Mouse (Mus musculus): ENCODE results near the gene Fam19a1. TPM values are rescaled to one million over a fixed set of nuclear protein-coding genes. Genes with fewer than 3 reads are reported as not detected.
A peak's percentile ranks its signal among the peaks of the same experiment; 100 is the strongest.

Gene Fam19a1
- polyA plus RNA-seq, 1 experiment from 2014 or later, result 24.1 TPM

DNA sequence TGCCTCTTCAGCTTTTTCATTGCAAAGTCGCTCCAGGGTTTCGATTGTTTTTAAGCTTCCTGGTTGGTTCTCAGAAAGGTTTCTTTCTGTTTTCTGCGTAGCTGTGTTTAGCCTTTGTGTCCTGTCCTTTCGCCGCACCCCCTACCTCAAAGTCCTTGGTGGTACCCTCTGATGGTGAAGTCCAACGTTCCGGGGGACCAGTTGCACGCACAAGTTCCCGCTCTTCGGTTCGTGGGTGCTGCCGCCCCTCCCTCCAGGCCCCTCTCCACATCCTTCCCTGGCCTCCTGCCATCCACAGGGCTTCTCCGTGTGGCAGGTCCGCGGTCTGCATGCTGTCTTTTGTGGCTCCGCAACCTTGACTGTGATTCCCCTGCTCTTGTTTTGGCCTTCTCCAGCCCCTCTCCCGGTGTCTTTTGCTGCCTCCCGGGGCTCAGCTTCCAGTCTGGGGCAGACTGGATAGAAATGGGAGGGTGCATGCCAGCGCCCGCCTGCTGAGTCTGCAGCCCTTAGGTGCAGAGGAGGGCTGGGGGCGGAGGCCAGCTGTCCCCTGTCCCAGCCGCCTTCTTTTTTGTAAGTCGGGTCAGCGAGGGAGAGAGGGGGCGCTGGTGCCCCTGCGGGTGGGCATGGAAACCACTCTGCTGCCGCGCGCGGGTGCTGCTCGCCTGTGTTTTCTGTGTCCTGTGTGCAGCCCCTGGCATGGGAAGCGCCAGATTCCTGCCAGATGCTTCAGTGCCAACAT, 3.7 kb downstream of the Fam19a1 start:
- peak overlapping the region; percentile 9; the same call in 1 of the 2 replicates for H3K27ac ChIP-seq (ENCODE audit: low read length)
- peak overlapping the region; percentile 97 for H3K4me2 ChIP-seq (ENCODE audit: low read length)
- peak; percentile 76 for ATAC-seq
- WGBS, result under 1% methylated on average over 32 of the region's 32 CpGs
- no peaks in the 10 kb centered on the region for H3K27me3 ChIP-seq (replicated peaks; ENCODE audit: control insufficient read depth, insufficient read depth, low read length)
- no peaks in the 10 kb centered on the region for H3K9me3 ChIP-seq (ENCODE audit: control insufficient read depth, low read length)
- H3K4me3 ChIP-seq (replicated peaks; ENCODE audit: low read length), result peak overlapping the region; percentile 61
- peaks cover 17% of the 10 kb centered on the region for H3K4me1 ChIP-seq (replicated peaks; ENCODE audit: control insufficient read depth, insufficient read depth, low read length)
- H3K9ac ChIP-seq (replicated peaks; ENCODE audit: low read depth, low read length), result peak overlapping the region; percentile 68
- no peaks in the 10 kb centered on the region for H3K36me3 ChIP-seq (ENCODE audit: control insufficient read depth, insufficient read depth)

DNA sequence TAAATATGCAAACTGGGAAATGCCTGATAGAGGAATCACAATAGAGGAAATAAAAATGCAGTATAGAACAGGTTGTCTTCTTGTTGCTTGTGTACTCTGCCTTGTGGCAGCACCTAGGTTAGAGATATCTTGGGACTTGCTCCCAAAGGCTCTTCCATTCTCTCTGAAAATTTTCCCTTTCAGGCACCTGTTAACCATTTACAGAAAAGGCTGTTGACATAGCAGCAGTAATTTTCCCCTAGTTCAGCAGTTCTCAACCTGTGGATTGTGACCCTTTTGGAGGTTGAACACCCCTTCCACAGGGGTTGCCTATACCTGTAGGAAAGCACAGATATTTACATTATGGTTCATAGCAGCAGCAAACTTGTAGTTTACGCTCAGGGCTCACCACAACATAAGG, 30.4 kb downstream of the Fam19a1 start:
- Histone ChIP-seq H3K9ac (replicated peaks; ENCODE audit: low read depth, low read length) (no peak overlapping the region), H3K4me2 (ENCODE audit: low read length) (no peak overlapping the region), H3K4me3 (replicated peaks; ENCODE audit: low read length) (no peak overlapping the region), H3K4me1 (replicated peaks; ENCODE audit: control insufficient read depth, insufficient read depth, low read length) (no peaks in the 10 kb centered on the region), H3K9me3 (ENCODE audit: control insufficient read depth, low read length) (no peaks in the 10 kb centered on the region), H3K36me3 (ENCODE audit: control insufficient read depth, insufficient read depth) (no peaks in the 10 kb centered on the region), H3K27ac (ENCODE audit: low read length) (no peak overlapping the region), H3K27me3 (replicated peaks; ENCODE audit: control insufficient read depth, insufficient read depth, low read length) (no peaks in the 10 kb centered on the region)
- WGBS, result 97% methylated on average over 1 of the region's 1 CpGs
- ATAC-seq, result no peak

DNA sequence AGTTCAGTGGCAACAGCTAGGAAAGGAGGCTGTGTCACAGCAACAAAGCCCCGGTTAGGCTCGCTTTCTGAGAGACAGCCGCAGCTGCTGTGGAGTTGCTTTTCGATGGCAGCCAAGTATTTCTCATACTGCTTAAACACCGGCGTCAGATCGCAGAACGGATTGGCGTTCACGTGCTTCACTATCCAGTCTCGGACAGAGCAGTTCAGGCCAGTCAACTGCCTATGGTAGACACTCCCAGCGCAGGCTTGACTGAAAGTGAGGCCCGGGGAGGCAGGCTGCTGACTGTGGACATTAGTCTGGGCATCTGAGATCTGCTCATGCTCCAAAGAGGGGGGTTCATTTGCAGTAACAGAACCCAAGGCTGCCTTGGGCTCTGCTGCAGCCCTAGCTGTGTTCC, 52.4 kb downstream of the Fam19a1 start:
- 84% methylated on average over 13 of the region's 13 CpGs for WGBS
- ATAC-seq, result no peak

DNA sequence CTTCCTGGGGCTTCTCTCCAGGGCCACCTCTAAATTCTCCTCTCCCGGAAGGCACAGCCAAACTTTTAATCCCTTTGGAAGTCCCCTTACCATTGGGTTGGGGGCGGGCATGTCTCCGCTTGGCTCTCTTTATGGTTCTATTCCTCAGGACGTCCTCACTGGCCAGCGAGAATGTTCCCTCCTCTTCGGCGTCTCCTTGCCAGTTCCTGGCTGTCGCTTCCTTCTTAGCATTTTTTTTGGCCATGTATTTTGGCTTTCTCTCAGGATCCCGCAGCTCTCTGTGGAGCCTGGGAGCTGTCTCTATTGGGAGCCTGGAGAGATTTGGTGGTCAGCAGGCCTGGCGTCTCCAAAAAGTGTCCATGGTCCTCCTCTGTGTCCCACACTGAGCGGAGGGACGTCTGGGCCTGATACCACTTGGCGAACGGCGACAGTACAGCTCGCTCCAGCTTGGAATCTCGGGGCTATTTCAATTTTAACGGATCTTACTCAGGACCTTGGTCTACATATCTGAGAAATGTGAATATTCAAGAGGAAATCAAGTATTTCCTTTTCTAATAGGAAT, 52.9 kb downstream of the Fam19a1 start, which contains the start of gene 1700123L14Rik:
Gene 1700123L14Rik, minus strand, starts transcription at position 426 of the 562 bp plus-strand sequence.
- no peak for ATAC-seq
- H3K27me3 ChIP-seq (replicated peaks; ENCODE audit: control insufficient read depth, insufficient read depth, low read length), result no peaks in the 10 kb centered on the region
- WGBS, result 85% methylated on average over 18 of the region's 18 CpGs
- no peak within 1 kb of the TSS for H3K4me3 ChIP-seq (replicated peaks; ENCODE audit: low read length)
- no peak within 1 kb of the TSS for H3K27ac ChIP-seq (ENCODE audit: low read length)
- no peak within 1 kb of the TSS for H3K4me2 ChIP-seq (ENCODE audit: low read length)
- no peaks in the 10 kb centered on the region for H3K9me3 ChIP-seq (ENCODE audit: control insufficient read depth, low read length)
- no peaks in the 10 kb centered on the region for H3K36me3 ChIP-seq (ENCODE audit: control insufficient read depth, insufficient read depth)
- no peaks in the 10 kb centered on the region for H3K4me1 ChIP-seq (replicated peaks; ENCODE audit: control insufficient read depth, insufficient read depth, low read length)
- H3K9ac ChIP-seq (replicated peaks; ENCODE audit: low read depth, low read length), result no peak within 1 kb of the TSS

More for the DNA sequence above, 52.4 kb downstream of the Fam19a1 start:
- no peaks in the 10 kb centered on the region for H3K9me3 ChIP-seq (ENCODE audit: control insufficient read depth, low read length)
- no peak overlapping the region for H3K27ac ChIP-seq (ENCODE audit: low read length)
- H3K4me1 ChIP-seq (replicated peaks; ENCODE audit: control insufficient read depth, insufficient read depth, low read length), result no peaks in the 10 kb centered on the region
- H3K4me3 ChIP-seq (replicated peaks; ENCODE audit: low read length), result no peak overlapping the region
- no peak overlapping the region for H3K4me2 ChIP-seq (ENCODE audit: low read length)
- H3K9ac ChIP-seq (replicated peaks; ENCODE audit: low read depth, low read length), result no peak overlapping the region
- no peaks in the 10 kb centered on the region for H3K27me3 ChIP-seq (replicated peaks; ENCODE audit: control insufficient read depth, insufficient read depth, low read length)
- H3K36me3 ChIP-seq (ENCODE audit: control insufficient read depth, insufficient read depth), result no peaks in the 10 kb centered on the region

DNA sequence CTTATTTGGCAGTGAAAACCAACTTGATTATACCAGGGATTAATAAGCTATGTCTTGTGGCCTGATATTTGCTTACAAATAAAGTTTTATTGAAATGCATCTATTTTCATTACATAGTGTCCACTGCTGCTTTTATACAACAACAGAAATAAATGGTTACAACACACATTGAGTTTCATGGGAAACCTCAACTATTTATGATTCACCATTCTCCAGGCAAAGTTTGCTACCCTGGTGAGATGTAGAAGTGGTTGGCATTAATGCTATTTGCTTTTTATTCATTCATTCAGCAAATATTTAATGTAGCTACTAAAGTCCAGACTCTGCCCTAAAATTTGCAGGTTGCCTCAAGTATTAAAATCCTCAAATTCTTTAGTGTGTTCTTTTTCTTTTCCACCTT, 54.1 kb downstream of the Fam19a1 start:
- Histone ChIP-seq H3K36me3 (ENCODE audit: control insufficient read depth, insufficient read depth) (no peaks in the 10 kb centered on the region), H3K4me1 (replicated peaks; ENCODE audit: control insufficient read depth, insufficient read depth, low read length) (no peaks in the 10 kb centered on the region), H3K4me2 (ENCODE audit: low read length) (no peak overlapping the region), H3K27ac (ENCODE audit: low read length) (no peak overlapping the region), H3K4me3 (replicated peaks; ENCODE audit: low read length) (no peak overlapping the region), H3K9ac (replicated peaks; ENCODE audit: low read depth, low read length) (no peak overlapping the region), H3K9me3 (ENCODE audit: control insufficient read depth, low read length) (no peaks in the 10 kb centered on the region), H3K27me3 (replicated peaks; ENCODE audit: control insufficient read depth, insufficient read depth, low read length) (no peaks in the 10 kb centered on the region)
- no peak for ATAC-seq

DNA sequence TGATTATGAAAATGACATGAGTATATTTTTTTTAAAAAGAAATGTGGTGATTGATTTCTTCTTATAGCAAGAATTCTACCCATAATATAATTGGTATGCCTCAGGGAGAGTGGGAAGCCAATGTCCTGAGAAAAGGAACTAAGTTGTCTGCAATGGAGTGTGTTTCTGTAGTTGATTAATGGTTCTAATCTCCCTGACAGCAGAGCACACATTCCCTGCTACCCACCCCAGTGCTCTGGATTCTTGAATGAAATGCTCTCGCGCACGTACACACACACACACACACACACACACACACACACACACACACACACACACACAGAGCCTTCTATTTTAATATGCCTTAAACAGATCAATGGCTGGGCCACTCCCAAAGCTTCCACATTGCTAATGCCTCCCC, 60.7 kb downstream of the Fam19a1 start:
- no peaks in the 10 kb centered on the region for H3K4me1 ChIP-seq (replicated peaks; ENCODE audit: control insufficient read depth, insufficient read depth, low read length)
- H3K9ac ChIP-seq (replicated peaks; ENCODE audit: low read depth, low read length), result no peak overlapping the region
- no peak for ATAC-seq
- no peak overlapping the region for H3K27ac ChIP-seq (ENCODE audit: low read length)
- WGBS, result 100% methylated on average over 3 of the region's 3 CpGs
- no peaks in the 10 kb centered on the region for H3K9me3 ChIP-seq (ENCODE audit: control insufficient read depth, low read length)
- H3K4me2 ChIP-seq (ENCODE audit: low read length), result no peak overlapping the region
- no peaks in the 10 kb centered on the region for H3K36me3 ChIP-seq (ENCODE audit: control insufficient read depth, insufficient read depth)
- H3K4me3 ChIP-seq (replicated peaks; ENCODE audit: low read length), result no peak overlapping the region
- 0 out of 2 replicates have a peak, but pooled peaks cover 5% of the 10 kb centered on the region for H3K27me3 ChIP-seq (replicated peaks; ENCODE audit: control insufficient read depth, insufficient read depth, low read length)

DNA sequence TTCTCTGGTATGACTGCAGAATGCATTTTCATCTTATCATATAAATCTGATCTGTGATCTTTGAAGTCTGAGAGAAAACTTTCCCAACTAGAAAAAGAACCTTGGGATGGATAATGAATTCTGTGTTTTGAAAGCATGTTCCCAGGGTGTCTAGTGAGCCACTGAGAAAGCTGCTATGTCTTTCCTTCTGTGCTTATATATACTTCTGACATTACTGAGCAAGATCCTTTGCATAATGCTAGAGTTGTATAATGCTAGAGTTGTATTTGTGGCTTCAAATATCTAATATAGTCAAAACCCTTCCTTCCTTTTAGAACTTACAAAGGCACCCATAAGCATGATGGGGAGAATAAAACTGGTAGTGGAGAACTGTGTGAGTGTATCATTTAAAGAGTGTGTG, 65.6 kb downstream of the Fam19a1 start:
- H3K27me3 ChIP-seq (replicated peaks; ENCODE audit: control insufficient read depth, insufficient read depth, low read length), result peaks cover 20% of the 10 kb centered on the region
- H3K36me3 ChIP-seq (ENCODE audit: control insufficient read depth, insufficient read depth), result no peaks in the 10 kb centered on the region
- no peak overlapping the region for H3K9ac ChIP-seq (replicated peaks; ENCODE audit: low read depth, low read length)
- H3K4me3 ChIP-seq (replicated peaks; ENCODE audit: low read length), result no peak overlapping the region
- H3K4me1 ChIP-seq (replicated peaks; ENCODE audit: control insufficient read depth, insufficient read depth, low read length), result peaks cover 2% of the 10 kb centered on the region; the same call in 1 of the 2 replicates
- no peaks in the 10 kb centered on the region for H3K9me3 ChIP-seq (ENCODE audit: control insufficient read depth, low read length)
- H3K4me2 ChIP-seq (ENCODE audit: low read length), result no peak overlapping the region
- ATAC-seq, result no peak
- no peak overlapping the region for H3K27ac ChIP-seq (ENCODE audit: low read length)

DNA sequence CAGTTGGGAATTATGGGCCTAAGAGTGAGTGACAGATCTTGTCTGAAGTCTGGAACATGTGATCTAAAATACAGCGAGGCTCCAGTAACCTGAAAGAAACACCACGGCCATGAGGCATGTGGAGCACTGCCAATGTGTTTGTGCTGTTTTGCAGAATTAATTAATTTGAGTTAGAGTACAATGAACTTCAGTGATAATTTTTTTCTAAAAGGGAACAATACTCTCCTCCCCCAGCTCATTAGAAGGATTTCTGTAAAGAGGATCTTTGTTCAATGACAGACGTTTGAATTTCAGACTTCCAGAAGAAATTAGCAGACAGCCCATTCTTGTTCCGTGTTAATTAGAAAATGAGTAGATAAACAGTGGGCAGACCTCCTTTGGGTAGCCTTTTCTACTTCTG, 70.4 kb downstream of the Fam19a1 start:
- Histone ChIP-seq H3K4me3 (replicated peaks; ENCODE audit: low read length) (no peak overlapping the region), H3K27me3 (replicated peaks; ENCODE audit: control insufficient read depth, insufficient read depth, low read length) (peaks cover 19% of the 10 kb centered on the region), H3K9me3 (ENCODE audit: control insufficient read depth, low read length) (no peaks in the 10 kb centered on the region), H3K36me3 (ENCODE audit: control insufficient read depth, insufficient read depth) (no peaks in the 10 kb centered on the region), H3K9ac (replicated peaks; ENCODE audit: low read depth, low read length) (no peak overlapping the region), H3K4me2 (ENCODE audit: low read length) (no peak overlapping the region), H3K4me1 (replicated peaks; ENCODE audit: control insufficient read depth, insufficient read depth, low read length) (peaks cover 2% of the 10 kb centered on the region; the same call in 1 of the 2 replicates), H3K27ac (ENCODE audit: low read length) (no peak overlapping the region)
- peak; percentile 54; the same call in 1 of the 2 replicates for ATAC-seq
- WGBS, result 6% methylated on average over 4 of the region's 4 CpGs

DNA sequence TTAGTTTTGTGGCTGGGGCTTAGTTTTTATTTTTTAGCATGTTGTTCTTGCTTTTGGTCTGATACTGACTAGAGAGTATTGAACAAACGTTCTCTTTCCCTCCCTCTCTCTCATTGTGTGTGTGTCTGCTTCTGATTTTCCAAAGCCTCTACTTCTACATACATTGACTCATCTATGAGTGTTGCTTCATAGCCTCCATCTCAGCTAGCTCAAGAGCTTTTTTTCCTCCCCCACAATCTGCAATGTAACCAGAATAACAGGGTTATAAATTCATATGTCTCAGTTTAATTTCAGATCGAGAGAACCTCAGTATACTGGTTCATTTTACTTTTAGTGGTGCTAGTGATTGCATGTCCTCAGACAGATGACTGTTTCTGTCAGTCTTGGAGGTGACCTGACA, 73.6 kb downstream of the Fam19a1 start:
- ATAC-seq, result no peak

More for the DNA sequence above, 73.6 kb downstream of the Fam19a1 start:
- H3K4me3 ChIP-seq (replicated peaks; ENCODE audit: low read length), result no peak overlapping the region
- H3K4me1 ChIP-seq (replicated peaks; ENCODE audit: control insufficient read depth, insufficient read depth, low read length), result peaks cover 2% of the 10 kb centered on the region; the same call in 1 of the 2 replicates
- peaks cover 8% of the 10 kb centered on the region; the same call in 1 of the 2 replicates for H3K27me3 ChIP-seq (replicated peaks; ENCODE audit: control insufficient read depth, insufficient read depth, low read length)
- H3K36me3 ChIP-seq (ENCODE audit: control insufficient read depth, insufficient read depth), result no peaks in the 10 kb centered on the region
- H3K4me2 ChIP-seq (ENCODE audit: low read length), result no peak overlapping the region
- WGBS, result 81% methylated on average over 2 of the region's 2 CpGs
- H3K27ac ChIP-seq (ENCODE audit: low read length), result no peak overlapping the region
- H3K9ac ChIP-seq (replicated peaks; ENCODE audit: low read depth, low read length), result no peak overlapping the region
- H3K9me3 ChIP-seq (ENCODE audit: control insufficient read depth, low read length), result no peaks in the 10 kb centered on the region

Data from forebrain, embryonic 16.5 days (tissue).